Mouse (Mus musculus): ENCODE measurements around the gene Samhd1.

DNA sequence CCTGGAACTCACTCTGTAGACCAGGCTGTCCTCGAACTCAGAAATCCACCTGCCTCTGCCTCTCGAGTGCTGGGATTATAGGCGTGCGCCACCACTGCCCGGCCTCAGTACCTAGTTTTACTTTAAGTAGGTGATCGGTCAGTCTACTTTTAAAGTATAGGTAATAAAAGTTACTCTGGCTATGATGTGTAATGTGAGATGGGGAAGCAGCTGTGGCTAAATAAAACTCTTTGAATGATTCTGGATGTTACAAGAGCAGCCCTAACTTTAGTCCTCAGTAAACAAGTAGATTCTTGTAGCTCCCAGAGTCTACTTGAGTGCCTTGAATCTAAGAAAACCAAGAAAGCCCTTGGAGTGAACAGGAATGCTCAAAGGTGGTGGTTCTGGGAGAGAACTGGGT, 37.9 kb upstream of the Samhd1 start:
- TF ChIP-seq EP300 (IDR thresholded peaks at IDR 0.05; ENCODE audit: low read depth) (no peak), CTCF (IDR thresholded peaks at IDR 0.05; ENCODE audit: low read depth) (no peak)

Data from heart, postnatal 0 days (tissue).